Mouse (Mus musculus) hindbrain, embryonic 11.5 days (tissue): ENCODE data around the gene Irs1. TPM values are rescaled to one million over a fixed set of nuclear protein-coding genes. Genes with fewer than 3 reads are reported as not detected.

Source experiments
- ATAC-seq: fragments of 200-750 bp; cut with Nextera tagmentation; 2 replicates; pipeline ENCODE4 v1.8.0; 2017; ENCODE audit warnings: mild to moderate bottlenecking, moderate TSS enrichment, moderate library complexity; ENCODE audit not compliant: low FRiP score
- DNase-seq: peaks from one replicate; pipeline ENCODE4 v3.0.0-alpha.2; 2015; ENCODE audit warnings: low spot score
- H3K27ac ChIP-seq: fragments of 300-500 bp; sonication (generic); 2 replicates; pipeline ENCODE4 v1.5.1; 2014; ENCODE audit warnings: mild to moderate bottlenecking, low read depth, low read length
- H3K27me3 ChIP-seq: fragments of 300-500 bp; sonication (generic); 2 replicates; pipeline ENCODE4 v1.6.1; 2014; ENCODE audit warnings: mild to moderate bottlenecking, low read length, moderate library complexity, mixed read lengths; ENCODE audit not compliant: control insufficient read depth, insufficient read depth
- H3K36me3 ChIP-seq: fragments of 300-500 bp; sonication (generic); 2 replicates; pipeline ENCODE4 v1.6.1; 2014; ENCODE audit warnings: mild to moderate bottlenecking, low read length, moderate library complexity, mixed read lengths; ENCODE audit not compliant: control insufficient read depth, insufficient read depth
- H3K4me1 ChIP-seq: fragments of 300-500 bp; sonication (generic); replicated peaks from 2 replicates; pipeline ENCODE4 v1.6.1; 2014; ENCODE audit warnings: low read length, mixed read lengths; ENCODE audit not compliant: control insufficient read depth, insufficient read depth
- H3K4me2 ChIP-seq: fragments of 300-500 bp; sonication (generic); replicated peaks from 2 replicates; pipeline ENCODE4 v1.6.1; 2014; ENCODE audit warnings: mild to moderate bottlenecking, low read depth, low read length
- H3K4me3 ChIP-seq: fragments of 300-500 bp; sonication (generic); 2 replicates; pipeline ENCODE4 v1.5.1; 2014; ENCODE audit warnings: low read depth, low read length
- H3K9ac ChIP-seq: fragments of 300-500 bp; sonication (generic); 2 replicates; pipeline ENCODE4 v1.6.1; 2014; ENCODE audit warnings: low read depth, low read length
- H3K9me3 ChIP-seq: fragments of 300-500 bp; sonication (generic); 2 replicates; pipeline ENCODE4 v1.6.1; 2016; ENCODE audit warnings: low read length; ENCODE audit not compliant: control insufficient read depth
- WGBS: fragments of 180-500 bp; shearing (Covaris S2); extraction: QIAGEN DNeasy Blood & Tissue Kit; methylation state at CpG from one replicate; pipeline ENCODE4 v1.1.7; 2014; 5-methylcytosine and 5-hydroxymethylcytosine counted together
- polyA plus RNA-seq: library from polyadenylated mRNA; unstranded; fragments of >200 nt; fragmentation: Nextera tagmentation; extraction: Ambion mirVana; gene quantifications from 2 replicates; pipeline ENCODE4 v1.2.1, GENCODE M21; 2014

Gene Irs1
- polyA plus RNA-seq, 1 experiment from 2014 or later = 7.4 TPM

DNA sequence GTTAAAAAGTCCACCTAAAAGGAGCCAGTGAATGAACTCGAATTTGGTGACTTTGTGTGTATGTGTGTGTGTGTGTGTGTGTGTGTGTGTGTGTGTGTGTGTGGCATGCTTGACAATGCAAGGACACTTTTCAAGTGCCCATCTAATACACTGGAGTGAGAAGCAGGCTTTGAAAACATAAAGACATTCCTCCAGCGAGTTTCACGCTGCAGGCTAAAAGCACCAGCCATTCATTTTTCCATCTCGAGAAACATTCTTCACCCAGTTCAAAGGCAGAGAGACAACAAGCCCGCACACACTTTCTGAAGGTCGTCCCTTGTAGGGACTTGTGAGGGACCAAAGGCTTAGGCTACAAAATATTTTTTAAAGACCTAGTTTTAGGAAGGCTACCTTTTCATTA is 17.7 kb downstream of the Irs1 start:
- Histone ChIP-seq H3K27me3 (no peaks in the 10 kb centered on the region), H3K4me2 (no peak overlapping the region), H3K4me1 (no peaks in the 10 kb centered on the region), H3K9ac (no peak overlapping the region), H3K27ac (no peak overlapping the region), H3K36me3 (0 out of 2 replicates have a peak, but pooled peaks cover 3% of the 10 kb centered on the region), H3K4me3 (no peak overlapping the region), H3K9me3 (no peaks in the 10 kb centered on the region)
- DNase-seq (no peak), ATAC-seq (no peak)
- WGBS = 39% methylated on average over 6 of the region's 6 CpGs

DNA sequence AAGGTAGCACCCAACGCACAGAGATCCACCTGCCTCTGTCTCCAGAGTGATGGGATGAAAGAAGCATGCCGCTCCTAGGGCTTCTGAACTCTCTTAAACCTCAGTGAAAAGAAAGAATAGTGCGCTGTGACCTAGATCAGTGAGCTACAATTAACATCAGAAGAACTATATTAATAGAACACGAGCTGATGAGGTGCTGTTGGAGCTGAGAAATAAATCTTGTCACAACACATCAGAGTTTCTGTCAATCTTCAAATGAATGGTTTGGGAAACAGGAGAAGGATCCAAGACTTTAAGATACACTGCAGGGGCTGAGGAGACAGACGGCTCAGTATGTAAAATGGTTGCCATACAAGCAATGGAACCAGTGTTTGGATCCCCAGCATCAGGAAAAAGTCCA is 19.0 kb downstream of the Irs1 start:
- no peak overlapping the region for H3K27ac ChIP-seq
- 0 out of 2 replicates have a peak, but pooled peaks cover 3% of the 10 kb centered on the region for H3K36me3 ChIP-seq
- no peak overlapping the region for H3K9ac ChIP-seq
- no peak for ATAC-seq
- H3K4me2 ChIP-seq = no peak overlapping the region
- no peak overlapping the region for H3K4me3 ChIP-seq
- H3K27me3 ChIP-seq = no peaks in the 10 kb centered on the region
- no peak for DNase-seq
- WGBS = 89% methylated on average over 5 of the region's 5 CpGs
- no peaks in the 10 kb centered on the region for H3K9me3 ChIP-seq
- H3K4me1 ChIP-seq = no peaks in the 10 kb centered on the region

DNA sequence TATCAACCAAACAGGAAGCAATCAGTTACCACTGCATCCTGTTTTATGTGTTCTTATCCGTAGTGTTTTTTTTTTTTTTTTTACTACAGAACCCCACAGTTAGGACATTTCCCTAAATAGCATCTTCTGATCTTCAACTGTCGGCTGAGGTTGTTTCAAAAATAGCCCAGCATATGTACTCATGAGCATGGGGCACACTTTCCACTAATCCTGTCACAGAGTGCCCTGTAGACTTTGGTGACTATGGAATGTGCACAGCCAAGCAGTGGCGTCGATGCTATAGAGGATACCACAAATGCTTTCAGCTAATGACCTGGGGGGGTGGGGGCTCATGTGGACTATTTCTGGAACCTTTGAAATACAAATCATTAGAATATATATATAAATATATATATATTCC is 23.7 kb downstream of the Irs1 start:
- no peaks in the 10 kb centered on the region for H3K36me3 ChIP-seq
- WGBS = 87% methylated on average over 4 of the region's 4 CpGs
- H3K9ac ChIP-seq = no peak overlapping the region
- no peaks in the 10 kb centered on the region for H3K9me3 ChIP-seq
- DNase-seq (no peak), ATAC-seq (no peak)
- no peaks in the 10 kb centered on the region for H3K27me3 ChIP-seq
- no peak overlapping the region for H3K4me2 ChIP-seq
- no peak overlapping the region for H3K4me3 ChIP-seq
- H3K27ac ChIP-seq = no peak overlapping the region
- no peaks in the 10 kb centered on the region for H3K4me1 ChIP-seq

DNA sequence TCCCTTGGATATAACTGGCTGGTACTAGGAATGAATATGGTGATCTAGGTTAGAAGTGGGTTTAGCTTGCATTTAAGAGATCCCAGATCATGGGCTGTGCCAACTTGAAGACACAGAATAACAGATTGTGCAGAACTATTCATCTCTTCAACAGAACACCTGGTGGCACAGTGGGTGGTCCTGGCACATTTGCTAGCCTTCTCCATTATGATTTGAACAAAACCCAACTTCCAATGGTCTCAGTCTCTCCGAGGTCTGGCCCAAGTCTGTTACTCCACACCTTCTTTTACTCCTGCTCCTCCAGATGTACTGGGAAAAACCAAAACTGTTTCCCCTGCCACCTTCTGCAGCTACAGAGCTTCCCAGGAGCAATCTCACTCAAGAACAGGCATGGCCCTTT is 28.9 kb downstream of the Irs1 start:
- ATAC-seq (no peak), DNase-seq (no peak)
- Histone ChIP-seq H3K4me2 (no peak overlapping the region), H3K4me3 (no peak overlapping the region), H3K4me1 (no peaks in the 10 kb centered on the region), H3K27ac (no peak overlapping the region), H3K36me3 (no peaks in the 10 kb centered on the region), H3K27me3 (no peaks in the 10 kb centered on the region), H3K9ac (no peak overlapping the region), H3K9me3 (no peaks in the 10 kb centered on the region)
- 76% methylated on average over 1 of the region's 1 CpGs for WGBS

DNA sequence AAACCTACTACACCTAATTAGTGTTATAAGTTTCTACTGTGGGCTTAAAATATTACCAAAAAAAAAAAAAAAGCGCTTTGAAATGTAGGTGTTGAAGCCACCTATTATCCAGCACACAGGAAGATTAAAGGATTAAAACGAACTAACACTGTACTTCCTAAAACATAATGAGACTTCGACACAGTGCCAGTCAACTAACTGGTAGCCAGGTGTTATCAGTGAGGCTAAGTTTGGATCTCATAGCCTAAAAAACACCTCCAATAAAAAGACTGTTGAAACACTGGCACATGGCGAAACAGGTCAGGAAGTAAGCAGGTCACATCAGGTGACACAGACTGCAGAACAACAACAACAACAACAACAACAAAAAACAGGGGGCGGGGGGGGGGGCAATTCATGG is 29.6 kb downstream of the Irs1 start:
- Histone ChIP-seq H3K4me2 (no peak overlapping the region), H3K4me3 (no peak overlapping the region), H3K27ac (no peak overlapping the region), H3K36me3 (no peaks in the 10 kb centered on the region), H3K9me3 (no peaks in the 10 kb centered on the region), H3K27me3 (no peaks in the 10 kb centered on the region), H3K9ac (no peak overlapping the region), H3K4me1 (no peaks in the 10 kb centered on the region)
- DNase-seq (no peak), ATAC-seq (no peak)
- 92% methylated on average over 5 of the region's 5 CpGs for WGBS

DNA sequence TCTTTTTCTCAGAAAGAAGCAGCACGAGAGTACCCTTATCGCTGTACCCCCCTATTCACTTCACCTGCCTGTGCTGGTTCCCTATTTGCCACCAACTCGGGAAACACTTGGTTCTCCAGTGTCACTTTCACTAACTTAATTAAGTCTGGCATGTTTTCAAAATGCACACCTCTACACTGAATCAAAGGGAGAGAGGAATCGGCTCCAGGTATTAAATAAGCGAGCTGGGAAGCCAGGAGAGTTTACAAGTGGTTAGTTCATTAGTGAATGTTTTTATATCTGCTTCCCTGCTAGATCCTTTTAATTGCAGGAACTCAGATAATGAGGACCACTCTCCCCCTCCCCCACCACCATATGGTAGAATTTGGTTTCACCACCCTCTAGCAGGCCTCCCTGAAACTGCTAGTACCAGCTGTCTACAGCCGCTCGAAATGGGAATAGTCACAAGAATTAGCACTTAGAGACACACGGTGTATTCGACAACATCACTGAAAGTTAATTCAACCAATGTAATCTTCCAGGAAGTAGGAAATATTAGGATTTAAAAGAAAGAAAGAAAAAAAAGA is 30.1 kb downstream of the Irs1 start:
- Histone ChIP-seq H3K9me3 (no peaks in the 10 kb centered on the region), H3K27me3 (no peaks in the 10 kb centered on the region), H3K4me2 (no peak overlapping the region), H3K27ac (no peak overlapping the region), H3K4me1 (no peaks in the 10 kb centered on the region), H3K36me3 (no peaks in the 10 kb centered on the region), H3K4me3 (no peak overlapping the region), H3K9ac (no peak overlapping the region)
- ATAC-seq = no peak
- DNase-seq = no peak
- WGBS = 72% methylated on average over 9 of the region's 9 CpGs

DNA sequence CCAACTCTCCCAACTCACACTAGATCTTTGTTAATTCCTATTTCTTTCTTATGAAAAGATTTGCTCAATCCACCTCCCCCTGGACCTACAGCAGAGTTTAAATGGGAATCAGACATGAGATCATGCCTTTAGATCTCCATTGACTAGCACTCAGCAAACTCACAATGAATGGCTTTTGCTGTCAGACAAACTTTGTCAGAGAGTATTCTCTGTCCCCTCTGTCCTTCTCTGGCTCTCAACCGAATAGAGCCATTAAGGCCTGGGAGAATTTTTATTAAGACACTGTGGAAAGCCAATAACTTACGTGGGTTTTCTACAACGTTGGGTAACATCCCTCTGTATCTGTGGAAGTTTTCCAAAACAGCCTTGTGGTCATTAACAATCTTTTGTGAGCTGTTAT is 31.2 kb downstream of the Irs1 start:
- no peak overlapping the region for H3K27ac ChIP-seq
- no peaks in the 10 kb centered on the region for H3K36me3 ChIP-seq
- no peaks in the 10 kb centered on the region for H3K4me1 ChIP-seq
- ATAC-seq = no peak
- DNase-seq = no peak
- no peak overlapping the region for H3K4me3 ChIP-seq
- no peaks in the 10 kb centered on the region for H3K9me3 ChIP-seq
- no peaks in the 10 kb centered on the region for H3K27me3 ChIP-seq
- H3K9ac ChIP-seq = no peak overlapping the region
- no peak overlapping the region for H3K4me2 ChIP-seq
- WGBS = 86% methylated on average over 3 of the region's 3 CpGs

DNA sequence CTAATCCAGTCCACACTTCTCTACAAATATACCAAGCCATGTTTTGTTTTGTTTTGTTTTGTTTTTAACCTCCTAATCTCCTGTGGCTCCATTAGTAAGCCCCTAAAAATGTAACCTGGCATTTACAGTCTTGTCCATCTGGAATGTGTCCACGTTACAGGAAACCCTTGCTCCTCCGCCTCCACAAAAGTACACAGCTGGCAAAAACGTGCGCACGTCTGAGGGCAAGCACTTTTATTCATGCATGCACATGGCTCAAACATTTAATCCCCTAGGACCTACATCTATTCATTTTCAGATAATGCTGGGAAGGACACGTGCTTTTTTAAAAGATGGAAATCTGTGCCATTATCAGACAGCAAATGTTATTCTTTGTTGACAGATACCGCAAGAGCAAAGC is 32.9 kb downstream of the Irs1 start:
- Histone ChIP-seq H3K27ac (no peak overlapping the region), H3K36me3 (no peaks in the 10 kb centered on the region), H3K4me1 (no peaks in the 10 kb centered on the region), H3K4me3 (no peak overlapping the region), H3K27me3 (no peaks in the 10 kb centered on the region), H3K4me2 (no peak overlapping the region), H3K9ac (no peak overlapping the region), H3K9me3 (no peaks in the 10 kb centered on the region)
- no peak for ATAC-seq
- no peak for DNase-seq
- 62% methylated on average over 7 of the region's 7 CpGs for WGBS

DNA sequence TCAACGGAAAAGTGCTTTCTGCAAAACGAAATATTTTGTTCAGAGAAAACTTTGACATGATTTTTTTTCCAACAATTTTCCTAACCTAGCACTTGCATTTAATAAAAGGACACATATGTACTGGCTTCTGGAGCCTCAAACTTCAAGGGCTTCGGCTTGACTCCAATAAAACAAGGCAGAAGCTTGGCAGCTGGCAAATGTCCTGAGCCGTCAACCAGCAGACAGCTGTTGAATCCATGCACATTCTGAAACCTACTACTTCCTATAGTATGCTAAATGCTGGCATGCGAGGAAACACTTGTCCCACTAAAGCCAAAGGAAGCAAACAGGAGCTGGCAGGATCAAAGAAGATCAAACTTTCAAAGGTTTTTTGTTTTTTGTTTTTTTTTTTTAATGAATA is 33.8 kb downstream of the Irs1 start:
- DNase-seq (no peak), ATAC-seq (no peak)
- Histone ChIP-seq H3K4me2 (no peak overlapping the region), H3K9ac (no peak overlapping the region), H3K4me3 (no peak overlapping the region), H3K27me3 (no peaks in the 10 kb centered on the region), H3K36me3 (no peaks in the 10 kb centered on the region), H3K4me1 (no peaks in the 10 kb centered on the region), H3K27ac (no peak overlapping the region), H3K9me3 (no peaks in the 10 kb centered on the region)
- 75% methylated on average over 5 of the region's 5 CpGs for WGBS
